Mouse (Mus musculus) small intestine, adult 2 months (tissue): ENCODE data around the gene Stk33. TPM values are rescaled to one million over a fixed set of nuclear protein-coding genes. Genes with fewer than 3 reads are reported as not detected.
A peak's percentile ranks its signal among the peaks of the same experiment; 100 is the strongest.

Experiments used
- H3K27ac ChIP-seq: fragments of 200-500 bp; 2 replicates; pipeline ENCODE4 v1.5.1; 2012; ENCODE audit warnings: low read depth, low read length, control low read depth, inconsistent platforms; ENCODE audit not compliant: insufficient read depth
- H3K27me3 ChIP-seq: fragments of 200-500 bp; 2 replicates; pipeline ENCODE4 v1.6.1; 2012; ENCODE audit warnings: mild to moderate bottlenecking, moderate library complexity, low read length, inconsistent platforms; ENCODE audit not compliant: control insufficient read depth, insufficient read depth
- H3K36me3 ChIP-seq: fragments of 200-500 bp; 2 replicates; pipeline ENCODE4 v1.6.1; 2012; ENCODE audit warnings: mild to moderate bottlenecking, low read length, control low read depth, inconsistent platforms; ENCODE audit not compliant: control insufficient read depth, insufficient read depth
- H3K4me1 ChIP-seq: fragments of 200-500 bp; 2 replicates; pipeline ENCODE4 v1.6.1; 2012; ENCODE audit warnings: low read length, inconsistent platforms, mixed read lengths; ENCODE audit not compliant: control insufficient read depth, insufficient read depth, insufficient read length
- H3K4me3 ChIP-seq: fragments of 200-500 bp; 2 replicates; pipeline ENCODE4 v1.5.1; 2012; ENCODE audit warnings: low read depth, mild to moderate bottlenecking, control low read depth, inconsistent platforms, low read length, moderate library complexity
- CTCF ChIP-seq: fragments of 200-500 bp; IDR thresholded peaks from 2 replicates; pipeline ENCODE4 v1.5.1; 2012; ENCODE audit warnings: low read depth, mild to moderate bottlenecking, control low read depth, inconsistent platforms, low read length, moderate library complexity, mixed read lengths; ENCODE audit not compliant: insufficient replicate concordance, insufficient read length; ENCODE audit errors: extremely low read depth
- POLR2A ChIP-seq: fragments of 200-500 bp; IDR thresholded peaks from 2 replicates; pipeline ENCODE4 v1.6.1; 2012; ENCODE audit warnings: low read depth, mild to moderate bottlenecking, control low read depth, inconsistent platforms, low read length, moderate library complexity
- WGBS: fragments of 180-500 bp; shearing (Covaris S2); methylation state at CpG from one replicate; pipeline ENCODE4 v1.1.7; 2018; 5-methylcytosine and 5-hydroxymethylcytosine counted together
- polyA plus RNA-seq: library from polyadenylated mRNA; depleted of rRNA; stranded (reverse); fragments of >200 nt; gene quantifications from 2 replicates; pipeline ENCODE4 v1.2.3, GENCODE M21; 2012

Gene Stk33
- polyA plus RNA-seq, 1 experiment: not detected

DNA sequence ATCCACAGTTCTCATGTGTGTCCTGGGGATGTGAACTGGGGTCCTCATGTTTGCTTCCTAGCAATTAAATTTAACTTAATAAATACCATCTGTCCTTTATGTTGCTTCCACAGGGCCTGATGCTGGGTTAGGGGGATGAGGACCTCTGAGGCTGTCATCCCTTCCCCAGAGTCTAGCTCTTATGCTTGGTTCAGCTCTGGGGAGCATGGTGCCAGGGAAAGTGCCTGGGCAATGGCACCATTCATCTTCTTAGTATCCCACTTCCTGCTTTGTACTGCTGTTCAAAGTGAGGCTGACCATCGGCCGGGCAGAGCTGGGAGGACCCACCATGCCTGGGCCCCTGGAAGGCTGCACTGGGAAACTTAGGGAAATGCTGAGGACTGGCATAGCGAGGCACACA lies 163.7 kb downstream of the Stk33 start:
- WGBS: 88% methylated on average over 3 of the region's 3 CpGs
- Histone ChIP-seq H3K27ac (no peak overlapping the region), H3K4me1 (no peaks in the 10 kb centered on the region), H3K27me3 (no peaks in the 10 kb centered on the region), H3K36me3 (no peaks in the 10 kb centered on the region), H3K4me3 (no peak overlapping the region)
- TF ChIP-seq POLR2A: no peak
- no peak for TF ChIP-seq CTCF

DNA sequence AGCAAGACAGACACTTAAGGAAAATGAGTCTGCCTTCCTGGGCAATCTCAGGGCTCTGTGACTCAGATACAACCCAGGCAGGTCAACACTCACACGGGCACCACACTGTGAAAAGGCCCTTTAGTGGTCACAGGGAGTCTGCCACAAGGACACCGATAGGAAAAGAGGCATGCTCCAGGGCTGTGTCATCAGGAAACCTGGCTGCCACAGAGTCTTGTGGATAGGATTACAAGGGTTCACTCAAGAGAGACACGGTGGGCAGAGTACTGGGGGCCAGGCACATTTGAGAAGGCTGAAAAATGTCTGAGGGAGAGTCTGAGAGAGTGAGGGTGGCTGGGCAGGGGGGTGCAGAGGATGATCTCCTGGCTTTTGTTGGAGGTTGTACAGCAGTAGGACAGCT lies 164.6 kb downstream of the Stk33 start:
- TF ChIP-seq CTCF (no peak), POLR2A (no peak)
- H3K36me3 ChIP-seq: no peaks in the 10 kb centered on the region
- no peak overlapping the region for H3K27ac ChIP-seq
- no peaks in the 10 kb centered on the region for H3K4me1 ChIP-seq
- H3K27me3 ChIP-seq: no peaks in the 10 kb centered on the region
- H3K4me3 ChIP-seq: no peak overlapping the region
- 57% methylated on average over 3 of the region's 3 CpGs for WGBS

DNA sequence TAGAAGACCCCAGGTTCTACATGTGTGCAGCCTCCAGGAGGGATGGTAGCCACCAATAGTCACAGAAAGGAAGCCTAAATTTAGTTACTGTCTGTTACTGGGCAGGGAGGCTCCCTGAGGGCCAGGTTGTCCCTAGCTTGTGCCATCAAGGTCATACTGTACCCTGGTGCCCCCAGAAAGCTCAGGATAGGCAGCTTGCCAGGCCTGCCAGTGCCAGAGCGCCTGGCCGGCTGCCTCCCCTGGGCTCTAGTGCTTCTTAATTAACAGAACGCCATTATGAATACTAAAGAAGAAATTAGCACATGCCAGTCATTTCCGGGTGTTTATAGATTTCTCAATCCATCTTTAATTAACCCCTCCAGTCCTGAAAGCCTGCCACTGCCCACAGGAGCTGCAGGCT lies 169.8 kb downstream of the Stk33 start:
- TF ChIP-seq CTCF (no peak), POLR2A (no peak)
- WGBS: 40% methylated on average over 4 of the region's 4 CpGs
- Histone ChIP-seq H3K4me1 (no peaks in the 10 kb centered on the region), H3K27me3 (no peaks in the 10 kb centered on the region), H3K27ac (no peak overlapping the region), H3K36me3 (no peaks in the 10 kb centered on the region), H3K4me3 (no peak overlapping the region)

DNA sequence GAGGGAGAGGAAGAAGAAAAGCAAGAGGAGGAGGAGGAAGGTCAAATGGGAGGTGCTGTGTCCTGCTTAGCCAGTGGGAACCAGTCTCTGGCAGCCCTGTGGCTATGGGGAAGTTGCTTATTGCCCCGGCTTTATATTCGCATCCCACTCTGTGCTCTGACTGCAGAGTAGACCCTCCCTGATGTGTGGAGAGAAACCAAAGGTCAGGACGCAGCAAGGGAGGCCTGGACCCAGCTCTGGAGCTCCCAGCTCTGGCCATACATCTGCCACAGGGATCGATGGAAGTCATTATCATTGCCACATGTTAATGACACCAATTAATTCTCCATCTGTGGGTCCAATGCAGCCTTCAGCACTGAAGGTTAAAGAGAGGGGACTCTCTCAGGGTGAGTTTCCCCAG lies 171.5 kb downstream of the Stk33 start:
- WGBS: 54% methylated on average over 4 of the region's 4 CpGs
- no peak overlapping the region for H3K27ac ChIP-seq
- H3K4me1 ChIP-seq: no peaks in the 10 kb centered on the region
- H3K4me3 ChIP-seq: no peak overlapping the region
- H3K36me3 ChIP-seq: no peaks in the 10 kb centered on the region
- H3K27me3 ChIP-seq: no peaks in the 10 kb centered on the region
- no peak for TF ChIP-seq POLR2A
- TF ChIP-seq CTCF: no peak

DNA sequence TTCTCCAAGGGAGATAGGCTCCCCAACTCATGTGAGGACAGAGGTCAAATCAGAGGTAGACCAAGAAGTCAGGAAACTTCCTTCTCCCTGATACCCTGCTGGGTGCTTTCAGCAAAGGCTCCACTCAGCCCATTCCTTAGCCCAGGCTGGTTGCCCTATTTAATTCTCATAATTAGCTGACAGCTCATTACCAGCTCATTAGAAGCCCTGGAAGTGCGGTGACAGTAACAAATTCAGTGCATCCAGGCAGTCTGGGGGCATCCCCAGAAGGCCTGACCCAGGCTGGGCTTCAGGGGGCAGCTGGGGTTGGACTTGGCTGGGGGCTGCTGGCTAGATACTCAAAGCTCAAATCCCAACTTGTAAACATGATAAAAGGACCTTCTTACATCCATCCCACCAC lies 172.7 kb downstream of the Stk33 start:
- Histone ChIP-seq H3K4me1 (no peaks in the 10 kb centered on the region), H3K27ac (no peak overlapping the region), H3K36me3 (no peaks in the 10 kb centered on the region), H3K4me3 (no peak overlapping the region), H3K27me3 (no peaks in the 10 kb centered on the region)
- TF ChIP-seq CTCF (no peak), POLR2A (no peak)
- 81% methylated on average over 1 of the region's 1 CpGs for WGBS

DNA sequence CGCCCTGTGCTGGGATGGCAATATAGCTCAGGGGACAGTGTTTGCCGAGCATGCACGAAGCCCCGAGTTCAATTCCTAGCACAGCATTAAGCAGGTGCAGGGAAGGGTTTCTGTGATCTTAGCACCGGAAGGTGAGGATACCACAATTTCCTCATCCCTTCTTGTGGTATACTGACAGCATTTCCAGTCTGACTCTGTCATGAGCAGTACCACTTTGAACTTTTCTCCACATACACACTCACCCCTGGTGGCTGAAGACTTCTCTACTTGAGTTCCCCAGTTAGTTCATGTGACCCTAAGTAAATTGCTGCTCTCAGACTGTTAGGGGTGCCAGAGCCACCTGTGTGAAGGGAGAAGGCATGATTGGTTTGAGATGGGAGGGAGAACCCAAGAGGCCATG lies 173.3 kb downstream of the Stk33 start:
- TF ChIP-seq POLR2A (no peak), CTCF (no peak)
- Histone ChIP-seq H3K4me3 (no peak overlapping the region), H3K36me3 (no peaks in the 10 kb centered on the region), H3K27me3 (no peaks in the 10 kb centered on the region), H3K4me1 (no peaks in the 10 kb centered on the region), H3K27ac (no peak overlapping the region)
- WGBS: 76% methylated on average over 5 of the region's 5 CpGs

DNA sequence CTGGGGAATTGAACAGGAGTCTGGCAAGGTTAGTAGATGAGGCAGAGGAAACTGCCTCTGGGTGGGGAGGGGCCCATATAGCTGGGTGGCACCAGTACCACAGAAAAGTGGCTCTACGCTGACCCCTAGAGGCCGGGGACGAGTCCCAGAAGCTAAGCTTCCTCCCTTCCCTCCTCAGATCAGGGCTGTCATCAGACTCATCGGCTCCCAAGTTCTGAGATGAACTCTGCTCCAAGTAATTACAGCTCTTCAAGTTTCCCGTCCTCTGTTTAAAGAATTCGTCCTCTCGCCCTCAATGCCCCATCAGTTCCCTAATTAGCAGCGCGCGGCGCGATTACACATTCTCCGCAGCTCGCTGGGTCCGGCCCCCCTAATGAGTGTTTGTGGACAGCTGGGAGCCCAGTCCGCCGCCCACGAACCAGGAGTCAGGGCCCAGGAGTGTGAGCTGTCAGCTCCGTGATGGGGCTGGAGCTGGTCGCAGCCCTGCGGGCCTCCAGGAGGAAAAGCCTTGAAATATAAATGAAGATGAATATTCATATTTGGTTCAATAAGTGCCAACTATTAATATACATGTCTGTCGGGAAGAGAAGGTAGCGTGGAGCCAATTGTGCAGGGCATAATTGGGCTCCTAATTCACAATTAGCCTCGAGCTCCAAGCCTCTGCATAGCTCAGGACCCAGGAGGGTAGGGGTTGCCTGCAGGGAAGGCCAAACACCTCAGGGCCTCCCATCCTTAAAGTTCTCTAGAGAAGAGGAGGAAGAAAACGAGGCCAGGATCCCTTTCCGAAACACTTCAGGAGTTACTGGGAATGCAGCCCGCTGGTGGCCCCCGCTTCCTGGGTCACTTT lies 183.2 kb downstream of the Stk33 start:
- WGBS: 30% methylated on average over 28 of the region's 28 CpGs
- Histone ChIP-seq H3K27ac (no peak overlapping the region), H3K36me3 (no peaks in the 10 kb centered on the region), H3K4me3 (no peak overlapping the region), H3K4me1 (no peaks in the 10 kb centered on the region; the same call in 1 of the 2 replicates), H3K27me3 (no peaks in the 10 kb centered on the region)
- peak; percentile 49 for TF ChIP-seq CTCF
- TF ChIP-seq POLR2A: no peak

DNA sequence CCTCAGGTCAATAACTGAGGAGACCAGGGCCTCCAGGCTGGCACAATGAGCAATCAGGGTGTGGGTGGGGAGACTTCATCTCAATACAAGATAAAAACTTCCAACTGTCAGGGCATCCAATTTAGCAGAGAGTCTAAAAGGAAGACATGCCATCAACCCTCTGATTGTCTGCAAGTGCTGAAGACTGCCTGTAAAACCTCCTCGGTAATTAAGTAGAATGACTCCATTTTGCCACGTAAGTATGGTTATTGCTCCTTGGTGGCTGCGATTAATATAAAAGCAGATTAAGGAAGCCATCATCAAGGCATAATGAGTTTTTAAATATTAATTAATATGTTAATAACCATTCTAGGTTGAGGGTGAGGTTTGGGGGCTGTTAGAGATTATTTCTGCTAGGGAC lies 187.5 kb downstream of the Stk33 start:
- Histone ChIP-seq H3K4me3 (no peak overlapping the region), H3K4me1 (no peaks in the 10 kb centered on the region; the same call in 1 of the 2 replicates), H3K27me3 (no peaks in the 10 kb centered on the region), H3K27ac (no peak overlapping the region), H3K36me3 (no peaks in the 10 kb centered on the region)
- WGBS: 87% methylated on average over 3 of the region's 3 CpGs
- TF ChIP-seq CTCF: no peak
- TF ChIP-seq POLR2A: no peak
